Mouse (Mus musculus) CH12.LX (cell line): ENCODE data around the gene Baiap2l2.

Experiments
- CHD2 ChIP-seq: IDR thresholded peaks from 2 replicates; pipeline ENCODE4 v1.6.1; 2011; ENCODE audit warnings: low read length, improper control_type of control experiment
- CTCF ChIP-seq, 2 experiments: IDR thresholded peaks in 1 of 2; conservative IDR thresholded peaks in 1 of 2; 2 replicates each; pipeline ENCODE4 v1.5.1; 2011 to 2012; ENCODE audit warnings: low read depth in 2 of 2, low read length in 2 of 2, improper control_type of control experiment in 1 of 2, inconsistent platforms in 1 of 2, mild to moderate bottlenecking in 1 of 2, moderate library complexity in 1 of 2
- ETS1 ChIP-seq: conservative IDR thresholded peaks from 2 replicates; pipeline ENCODE4 v1.6.1; 2012; ENCODE audit warnings: low read depth, mild to moderate bottlenecking, inconsistent platforms, low read length, improper control_type of control experiment, moderate library complexity
- HCFC1 ChIP-seq: IDR thresholded peaks from 2 replicates; pipeline ENCODE4 v1.6.1; 2012; ENCODE audit warnings: low read depth, mild to moderate bottlenecking, inconsistent platforms, low read length, improper control_type of control experiment
- JUN ChIP-seq: IDR thresholded peaks from 2 replicates; pipeline ENCODE4 v1.6.1; 2011; ENCODE audit warnings: low read depth, mild to moderate bottlenecking, low read length, improper control_type of control experiment, moderate library complexity; ENCODE audit not compliant: insufficient read depth
- JUND ChIP-seq: conservative IDR thresholded peaks from 2 replicates; pipeline ENCODE4 v1.6.1; 2011; ENCODE audit warnings: low read depth, low read length, improper control_type of control experiment
- NELFE ChIP-seq: IDR thresholded peaks from 2 replicates; pipeline ENCODE4 v1.6.1; 2011; ENCODE audit warnings: low read depth, low read length, improper control_type of control experiment
- NRF1 ChIP-seq: IDR thresholded peaks from 2 replicates; pipeline ENCODE4 v1.6.1; 2014; ENCODE audit warnings: low read depth, mild to moderate bottlenecking, inconsistent platforms, low read length, improper control_type of control experiment, moderate library complexity
- POLR2A ChIP-seq: IDR thresholded peaks from 2 replicates; pipeline ENCODE4 v1.6.1; 2011; ENCODE audit warnings: low read depth, mild to moderate bottlenecking, improper control_type of control experiment, low read length
- RAD21 ChIP-seq: IDR thresholded peaks from 2 replicates; pipeline ENCODE4 v1.6.1; 2011; ENCODE audit warnings: low read depth, mild to moderate bottlenecking, low read length, improper control_type of control experiment, moderate library complexity

DNA sequence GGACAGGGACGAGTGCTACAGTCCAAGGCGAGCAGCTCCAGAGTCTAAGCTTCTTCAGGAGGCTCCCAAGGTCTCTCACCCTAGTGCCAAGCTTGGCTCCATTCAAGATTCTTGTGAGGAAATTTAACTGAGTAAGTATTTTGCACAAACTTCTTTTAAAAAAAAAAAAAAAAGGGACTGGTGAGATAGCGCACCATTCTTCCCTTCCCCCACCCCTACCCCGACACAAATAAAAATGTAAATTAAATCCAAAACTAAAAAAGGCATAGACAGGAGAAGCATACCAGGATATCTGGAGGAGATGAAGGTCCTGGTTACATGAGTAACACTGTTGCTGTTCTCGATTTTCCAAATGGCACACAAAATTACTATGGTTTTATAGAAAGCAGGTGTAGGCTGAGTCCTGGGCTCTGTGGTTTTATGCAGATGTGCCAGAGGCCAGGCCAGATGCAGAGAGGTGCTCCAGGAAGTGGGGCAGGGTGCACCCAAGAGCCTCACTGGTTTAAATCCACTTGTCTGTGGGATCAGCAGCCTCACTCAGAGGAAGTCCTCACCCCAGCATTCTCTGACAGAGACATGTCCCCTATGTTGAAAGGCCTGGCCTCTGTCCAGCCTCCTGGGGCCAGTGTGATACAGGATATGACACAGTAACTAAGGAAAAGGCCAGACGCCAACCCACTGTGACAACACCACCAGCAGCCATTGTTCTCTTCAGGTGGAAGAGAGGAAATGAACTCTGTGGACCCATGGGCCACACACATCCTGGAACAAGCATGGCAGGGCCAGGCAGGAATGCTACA lies 37.9 kb upstream of the Baiap2l2 start:
- TF ChIP-seq CTCF (conservative IDR thresholded peaks at IDR 0.05 in 1 of 2, IDR thresholded peaks at IDR 0.05 in 1 of 2; ENCODE audit: low read depth in 2 of 2, low read length in 2 of 2) (peak in 1 of 2 experiments; percentile 14; a peak in 1 of 4 replicates), POLR2A (peak; percentile 68), HCFC1 (peak; percentile 42; the same call in 1 of the 2 replicates), RAD21 (no peak; the same call in 1 of the 2 replicates), ETS1 (peak; percentile 89), JUN (no peak; the same call in 1 of the 2 replicates), NRF1 (no peak; the same call in 1 of the 2 replicates), JUND (0 out of 2 replicates have a peak, but pooled peaks have one; percentile 30), CHD2 (peak; percentile 62; the same call in 1 of the 2 replicates), NELFE (0 out of 2 replicates have a peak, but pooled peaks have one; percentile 43)
